Mouse (Mus musculus): ENCODE measurements around the gene Pik3c2b.

DNA sequence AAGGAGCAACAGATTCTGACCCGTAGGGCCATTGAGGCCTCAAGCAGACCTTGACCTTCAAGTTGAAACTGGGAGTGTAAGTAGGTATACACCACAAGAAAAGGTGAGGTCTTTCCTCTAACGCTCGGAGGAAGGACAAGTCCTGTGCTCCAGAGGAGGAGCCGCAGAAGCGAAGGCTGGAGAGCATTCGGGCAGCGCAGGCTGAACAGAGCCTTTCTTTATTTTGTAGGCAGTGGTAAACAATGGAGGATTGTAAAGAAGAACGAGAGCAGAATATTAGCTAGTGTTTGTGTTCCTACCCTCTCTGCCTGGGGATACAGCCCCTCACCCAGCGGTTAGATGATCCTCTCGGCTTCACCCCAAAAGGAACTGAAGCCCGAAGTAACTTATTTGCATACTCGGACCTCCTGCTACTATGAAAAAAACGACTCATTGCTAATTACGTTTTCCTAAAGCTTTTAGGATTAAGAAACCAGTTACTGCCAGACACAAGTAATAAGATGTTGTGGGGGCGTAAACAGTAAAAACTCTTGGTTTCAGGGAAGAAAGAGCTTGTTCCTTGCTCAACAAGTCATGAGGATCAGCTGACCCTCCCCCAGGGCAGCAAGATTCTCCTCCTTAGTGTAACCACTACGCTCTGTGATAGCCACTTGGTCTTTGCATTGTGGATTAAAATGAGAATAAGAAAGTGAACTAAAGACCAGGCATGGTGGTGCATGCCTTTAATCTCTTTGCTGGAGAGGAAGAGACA, 84.2 kb downstream of the Pik3c2b start:
- no peak for TF ChIP-seq MAFK (IDR thresholded peaks at IDR 0.05; ENCODE audit: insufficient read depth, low read depth, low read length)
- TF ChIP-seq ZC3H11A (IDR thresholded peaks at IDR 0.05; ENCODE audit: borderline replicate concordance, low read depth, low read length) = no peak
